Mouse (Mus musculus) MEL (cell line): ENCODE data around the gene Hddc2. TPM values are rescaled to one million over a fixed set of nuclear protein-coding genes. Genes with fewer than 3 reads are reported as not detected.
A peak's percentile ranks its signal among the peaks of the same experiment; 100 is the strongest.
"Not testable (repeated sequence)": the region's sequence is repeated elsewhere in the genome, so short reads cannot be mapped to it uniquely, and the experiment has no call there.

Source experiments
- DNase-seq: peaks from one replicate; pipeline ENCODE4 v3.0.0; 2011; ENCODE audit warnings: low read depth, low spot score
- H3K27ac ChIP-seq: 2 replicates; pipeline ENCODE4 v1.5.1; 2012; ENCODE audit warnings: low read depth, mild to moderate bottlenecking, control low read depth, low read length, moderate library complexity; ENCODE audit not compliant: control insufficient read depth
- H3K27me3 ChIP-seq, 2 experiments: fragments of 150-350 bp in 1 of 2; sonication (generic) in 1 of 2; 2 replicates each; pipeline ENCODE4 v1.6.1; 2012; ENCODE audit warnings: low read length in 2 of 2, mild to moderate bottlenecking in 2 of 2, improper control_type of control experiment in 1 of 2, moderate library complexity in 1 of 2; ENCODE audit not compliant: insufficient read depth in 2 of 2, control insufficient read depth in 1 of 2
- H3K36me3 ChIP-seq, 2 experiments: 2 replicates each; pipeline ENCODE4 v1.6.1; 2012 to 2014; ENCODE audit warnings: low read length in 2 of 2, improper control_type of control experiment in 1 of 2, inconsistent platforms in 1 of 2, mild to moderate bottlenecking in 1 of 2; ENCODE audit not compliant: insufficient read depth in 2 of 2, control insufficient read depth in 1 of 2
- H3K4me1 ChIP-seq, 2 experiments: fragments of 150-350 bp in 1 of 2; sonication (generic) in 1 of 2; 2 replicates each; pipeline ENCODE4 v1.6.1; 2012; ENCODE audit warnings: low read length in 2 of 2, improper control_type of control experiment in 1 of 2, mild to moderate bottlenecking in 1 of 2; ENCODE audit not compliant: insufficient read depth in 2 of 2, control insufficient read depth in 1 of 2
- H3K4me3 ChIP-seq, 2 experiments: fragments of 150-350 bp in 1 of 2; sonication (generic) in 1 of 2; 2 replicates each; pipeline ENCODE4 v1.5.1; 2012; ENCODE audit warnings: low read depth in 2 of 2, low read length in 2 of 2, mild to moderate bottlenecking in 2 of 2, moderate library complexity in 2 of 2, control low read depth in 1 of 2, improper control_type of control experiment in 1 of 2; ENCODE audit not compliant: control insufficient read depth in 1 of 2, insufficient read depth in 1 of 2
- H3K79me2 ChIP-seq: 2 replicates; pipeline ENCODE4 v1.6.1; 2012; ENCODE audit warnings: mild to moderate bottlenecking, low read length, moderate library complexity; ENCODE audit not compliant: control insufficient read depth, poor library complexity, insufficient read depth
- H3K9ac ChIP-seq: 2 replicates; pipeline ENCODE4 v1.6.1; 2012; ENCODE audit warnings: low read depth, mild to moderate bottlenecking, control low read depth, low read length, moderate library complexity; ENCODE audit not compliant: control insufficient read depth, poor library complexity, severe bottlenecking
- H3K9me3 ChIP-seq: fragments of 150-350 bp; sonication (generic); replicated peaks from 2 replicates; pipeline ENCODE4 v1.6.1; 2012; ENCODE audit warnings: mild to moderate bottlenecking, low read length, improper control_type of control experiment, moderate library complexity; ENCODE audit not compliant: insufficient read depth
- CTCF ChIP-seq, 3 experiments: IDR thresholded peaks in 2 of 3; conservative IDR thresholded peaks in 1 of 3; 2 replicates each; pipeline ENCODE4 v1.5.1; 2011 to 2012; ENCODE audit warnings: low read length in 3 of 3, low read depth in 2 of 3, mild to moderate bottlenecking in 2 of 3, improper control_type of control experiment in 1 of 3, inconsistent platforms in 1 of 3, mixed read lengths in 1 of 3, moderate library complexity in 1 of 3; ENCODE audit not compliant: control insufficient read depth in 1 of 3, insufficient read depth in 1 of 3, poor library complexity in 1 of 3, severe bottlenecking in 1 of 3
- E2F4 ChIP-seq: IDR thresholded peaks from 2 replicates; pipeline ENCODE4 v1.6.1; 2011; ENCODE audit warnings: low read depth, low read length, improper control_type of control experiment, borderline replicate concordance
- EP300 ChIP-seq, 2 experiments: IDR thresholded peaks; 2 replicates each; pipeline ENCODE4 v1.6.1; 2011; ENCODE audit warnings: improper control_type of control experiment in 2 of 2, low read length in 2 of 2, low read depth in 1 of 2, mild to moderate bottlenecking in 1 of 2
- ETS1 ChIP-seq: IDR thresholded peaks from 2 replicates; pipeline ENCODE4 v1.6.1; 2012; ENCODE audit warnings: low read depth, mild to moderate bottlenecking, inconsistent platforms, low read length, improper control_type of control experiment, moderate library complexity
- GATA1 ChIP-seq: IDR thresholded peaks from 2 replicates; pipeline ENCODE4 v1.6.1; 2011; ENCODE audit warnings: low read depth, low read length, improper control_type of control experiment
- HCFC1 ChIP-seq: IDR thresholded peaks from 2 replicates; pipeline ENCODE4 v1.6.1; 2012; ENCODE audit warnings: low read depth, mild to moderate bottlenecking, inconsistent platforms, low read length, improper control_type of control experiment, moderate library complexity
- MAZ ChIP-seq: IDR thresholded peaks from 2 replicates; pipeline ENCODE4 v1.6.1; 2012; ENCODE audit warnings: low read depth, mild to moderate bottlenecking, inconsistent platforms, low read length, improper control_type of control experiment
- NELFE ChIP-seq: IDR thresholded peaks from 2 replicates; pipeline ENCODE4 v1.6.1; 2011; ENCODE audit warnings: low read depth, low read length, improper control_type of control experiment
- NRF1 ChIP-seq: IDR thresholded peaks from 2 replicates; pipeline ENCODE4 v1.6.1; 2014; ENCODE audit warnings: low read depth, mild to moderate bottlenecking, inconsistent platforms, low read length, improper control_type of control experiment, moderate library complexity; ENCODE audit not compliant: poor library complexity, insufficient read depth, severe bottlenecking
- POLR2A ChIP-seq, 2 experiments: IDR thresholded peaks; 2 replicates each; pipeline ENCODE4 v1.6.1; 2011 to 2012; ENCODE audit warnings: low read length in 2 of 2, mild to moderate bottlenecking in 2 of 2, control low read depth in 1 of 2, improper control_type of control experiment in 1 of 2, low read depth in 1 of 2, moderate library complexity in 1 of 2; ENCODE audit not compliant: control insufficient read depth in 1 of 2, insufficient read depth in 1 of 2, poor library complexity in 1 of 2
- SMC3 ChIP-seq: IDR thresholded peaks from 2 replicates; pipeline ENCODE4 v1.6.1; 2011; ENCODE audit warnings: low read depth, low read length, improper control_type of control experiment
- TCF12 ChIP-seq: IDR thresholded peaks from 2 replicates; pipeline ENCODE4 v1.6.1; 2014; ENCODE audit warnings: low read depth, mild to moderate bottlenecking, inconsistent platforms, low read length, improper control_type of control experiment, moderate library complexity
- polyA plus RNA-seq, 2 experiments: library from polyadenylated mRNA; stranded (reverse) in 1 of 2; unstranded in 1 of 2; fragments of >175 nt in 1 of 2; fragments of >200 nt in 1 of 2; gene quantifications; 2 replicates each; pipeline versions ENCODE4 v1.2.1 to v1.2.4; 2012; ENCODE audit warnings: low replicate concordance in 2 of 2, low read depth in 1 of 2; ENCODE audit not compliant: insufficient read length in 2 of 2, insufficient read depth in 1 of 2, missing spikeins in 1 of 2
- total RNA-seq: library from RNA; depleted of rRNA; stranded (reverse); fragments of 300-350 nt; gene quantifications from 2 replicates; pipeline ENCODE4 v1.2.3, GENCODE M21; 2012; rRNA removed

The Hddc2 gene
- total and polyA plus RNA-seq, 3 experiments, result 40.5 to 41.0 TPM; not detected in 1

DNA sequence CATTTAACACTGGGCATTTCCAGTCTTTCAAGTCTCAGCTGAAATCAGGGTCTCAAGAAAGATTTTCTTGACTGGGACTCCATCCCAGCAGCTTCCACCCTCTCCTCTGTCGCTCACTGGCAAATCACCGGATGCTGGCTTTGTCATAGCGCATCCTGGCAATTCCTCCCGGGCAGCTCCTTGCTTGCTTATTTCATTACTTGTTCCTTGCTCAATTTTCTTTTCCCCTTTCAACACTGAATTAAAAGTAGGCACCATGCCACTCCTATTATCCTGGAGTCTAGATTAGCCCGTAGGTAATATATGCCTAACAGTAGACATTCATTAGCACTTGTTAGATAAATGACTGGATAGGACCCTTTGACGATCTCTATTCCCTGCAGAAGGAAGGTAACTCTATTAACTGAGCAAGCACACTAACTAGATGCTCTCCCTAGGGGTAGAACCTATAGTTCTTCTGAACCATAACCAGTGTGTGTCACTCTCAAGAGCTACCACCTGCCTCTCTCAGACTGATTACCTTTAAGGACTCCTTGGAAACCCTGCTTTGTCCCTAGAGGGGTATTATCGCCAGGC is 41.8 kb downstream of the Hddc2 start:
- Histone ChIP-seq H3K9me3 (no peaks in the 10 kb centered on the region), H3K27me3 (no peaks in the 10 kb centered on the region), H3K9ac (no peak overlapping the region)
- TF ChIP-seq NRF1, result no peak
- no peak for TF ChIP-seq NELFE
- no peak for TF ChIP-seq EP300 (IDR thresholded peaks at IDR 0.05; ENCODE audit: low read depth in 1 of 2, low read length in 2 of 2)
- TF ChIP-seq ETS1, result no peak
- TF ChIP-seq POLR2A (IDR thresholded peaks at IDR 0.05; ENCODE audit: control insufficient read depth in 1 of 2, insufficient read depth in 1 of 2, low read depth in 1 of 2, low read length in 2 of 2, poor library complexity in 1 of 2), result no peak
- no peak for TF ChIP-seq HCFC1
- TF ChIP-seq, all 39 proteins: peak for 0
- H3K4me1 ChIP-seq, result no peaks in the 10 kb centered on the region
- no peak overlapping the region for H3K27ac ChIP-seq
- no peak overlapping the region for H3K4me3 ChIP-seq
- no peak for DNase-seq
- H3K36me3 ChIP-seq, result no peaks in the 10 kb centered on the region
- no peaks in the 10 kb centered on the region for H3K79me2 ChIP-seq

DNA sequence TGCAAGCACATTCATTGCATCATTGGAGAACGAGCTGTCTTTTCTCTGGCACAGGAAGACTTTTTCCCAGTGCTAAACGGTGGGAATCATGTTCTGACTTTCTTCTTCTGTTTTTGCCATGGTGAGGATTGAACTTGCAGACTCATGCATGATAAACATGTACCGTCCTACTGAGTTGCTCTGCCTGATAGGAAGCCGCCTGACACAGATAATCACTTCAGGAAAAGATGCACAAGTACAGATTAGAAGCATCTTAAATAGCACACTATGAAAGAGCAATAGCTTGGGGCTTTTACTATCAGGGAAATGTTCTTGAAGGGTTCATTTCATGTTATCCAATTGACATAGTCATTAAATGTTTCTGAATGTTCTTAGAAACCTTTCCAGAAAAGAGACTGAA is 46.6 kb downstream of the Hddc2 start:
- H3K27me3 ChIP-seq, result no peaks in the 10 kb centered on the region
- H3K36me3 ChIP-seq, result no peaks in the 10 kb centered on the region
- no peaks in the 10 kb centered on the region for H3K79me2 ChIP-seq
- no peak overlapping the region for H3K4me3 ChIP-seq
- H3K9ac ChIP-seq, result no peak overlapping the region
- no peaks in the 10 kb centered on the region for H3K9me3 ChIP-seq
- H3K4me1 ChIP-seq, result no peaks in the 10 kb centered on the region
- no peak for TF ChIP-seq E2F4
- peak; percentile 46 to 65 for TF ChIP-seq EP300 (IDR thresholded peaks at IDR 0.05; ENCODE audit: low read depth in 1 of 2, low read length in 2 of 2)
- TF ChIP-seq GATA1, result peak; percentile 61
- TF ChIP-seq MAZ, result no peak
- peak; percentile 75; the same call in 1 of the 2 replicates for TF ChIP-seq TCF12
- DNase-seq, result peak; percentile 14
- no peak overlapping the region for H3K27ac ChIP-seq

DNA sequence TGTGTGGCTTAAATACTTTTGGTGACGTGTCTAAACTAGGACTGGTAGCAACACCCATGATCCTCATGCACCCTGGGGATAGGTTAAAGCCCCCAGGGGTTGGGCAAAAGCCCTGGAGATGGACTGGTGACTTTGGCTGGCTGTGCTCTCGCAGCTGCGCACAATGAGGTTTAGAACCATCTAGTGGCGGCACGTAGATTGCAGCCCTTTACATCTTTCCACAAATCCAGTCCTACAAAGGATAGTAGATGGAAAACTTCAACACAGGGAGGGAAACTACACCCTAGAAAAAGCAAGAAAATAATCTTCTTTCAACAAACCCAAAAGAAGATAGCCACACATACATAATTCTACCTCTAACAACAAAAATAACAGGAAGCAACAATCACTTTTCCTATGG is 57.0 kb downstream of the Hddc2 start:
- H3K27me3 ChIP-seq, H3K4me1 ChIP-seq, H3K9ac ChIP-seq, H3K79me2 ChIP-seq, H3K27ac ChIP-seq, H3K4me3 ChIP-seq, H3K9me3 ChIP-seq, H3K36me3 ChIP-seq: not testable (repeated sequence)
- DNase-seq, result peak; percentile 8
- peak; percentile 17; the same call in 1 of the 2 replicates for TF ChIP-seq SMC3
- peak in 2 of 3 experiments; percentile 5 to 24; a peak in 2 of 6 replicates for TF ChIP-seq CTCF (IDR thresholded peaks at IDR 0.05 in 2 of 3, conservative IDR thresholded peaks at IDR 0.05 in 1 of 3; ENCODE audit: control insufficient read depth in 1 of 3, insufficient read depth in 1 of 3, low read depth in 2 of 3, low read length in 3 of 3, poor library complexity in 1 of 3, severe bottlenecking in 1 of 3)

Other genes starting within 250 kb of the Hddc2 start
- not detected in 2 replicates for gene Tpd52l1, start 132.6 kb downstream of the Hddc2 start, total RNA-seq
- gene Tpd52l1, start 132.6 kb downstream of the Hddc2 start, polyA plus RNA-seq, result not detected